Mouse (Mus musculus) G1E (cell line): Measurements from ENCODE around the gene Clrn1. TPM values are rescaled to one million over a fixed set of nuclear protein-coding genes. Genes with fewer than 3 reads are reported as not detected.

Source experiments
- ATAC-seq: 2 replicates; pipeline ENCODE4 v1.8.0; 2016; ENCODE audit warnings: mild to moderate bottlenecking; ENCODE audit not compliant: insufficient number of reproducible peaks, poor library complexity, low FRiP score, severe bottlenecking; ENCODE audit errors: extremely low read depth
- DNase-seq: peaks from one replicate; pipeline ENCODE4 v3.0.0; 2012; ENCODE audit warnings: low spot score
- H3K27me3 ChIP-seq: 2 replicates; pipeline ENCODE4 v1.6.1; 2012; ENCODE audit warnings: mild to moderate bottlenecking, low read length, inconsistent platforms; ENCODE audit not compliant: insufficient read depth
- H3K36me3 ChIP-seq: replicated peaks from 2 replicates; pipeline ENCODE3; 2012; ENCODE audit warnings: mild to moderate bottlenecking, inconsistent platforms
- H3K4me1 ChIP-seq: 2 replicates; pipeline ENCODE4 v1.6.1; 2012; ENCODE audit warnings: low read depth, low read length, inconsistent platforms, mixed read lengths; ENCODE audit not compliant: insufficient read depth
- H3K4me3 ChIP-seq: 2 replicates; pipeline ENCODE4 v1.5.1; 2012; ENCODE audit warnings: low read depth, mild to moderate bottlenecking, inconsistent platforms, low read length, moderate library complexity, mixed read lengths
- H3K9me3 ChIP-seq: replicated peaks from 2 replicates; pipeline ENCODE4 v1.6.1; 2012; ENCODE audit warnings: inconsistent platforms
- CTCF ChIP-seq: IDR thresholded peaks from 2 replicates; pipeline ENCODE4 v1.5.1; 2012; ENCODE audit warnings: low read depth, low read length, inconsistent platforms, mixed read lengths
- GATA1 ChIP-seq: IDR thresholded peaks from 2 replicates; pipeline ENCODE4 v1.6.1; 2012; ENCODE audit warnings: borderline replicate concordance, low read length, inconsistent platforms, mixed read lengths
- GATA2 ChIP-seq: IDR thresholded peaks from 2 replicates; pipeline ENCODE4 v1.6.1; 2012; ENCODE audit warnings: low read depth, low read length, inconsistent platforms, borderline replicate concordance
- POLR2AphosphoS5 ChIP-seq: IDR thresholded peaks from 2 replicates; pipeline ENCODE4 v1.6.1; 2012; ENCODE audit warnings: low read depth, low read length, inconsistent platforms; ENCODE audit not compliant: insufficient replicate concordance
- TAL1 ChIP-seq: conservative IDR thresholded peaks from 2 replicates; pipeline ENCODE4 v1.6.1; 2012; ENCODE audit warnings: low read depth, low read length, inconsistent platforms, mixed read lengths
- polyA plus RNA-seq: library from polyadenylated mRNA; stranded (reverse); fragments of >175 nt; gene quantifications from 2 replicates; pipeline ENCODE4 v1.2.3, GENCODE M21; 2012
- total RNA-seq, 2 experiments: library from RNA; stranded (forward) in 1 of 2; stranded (reverse) in 1 of 2; fragments of 200-1000 nt in 1 of 2; fragments of >200 nt in 1 of 2; fragmentation: Nextera tagmentation in 1 of 2; gene quantifications; 2 replicates each; pipeline ENCODE4 v1.2.3; 2014 to 2017

Gene Clrn1
- total and polyA plus RNA-seq, 3 experiments = 0.05 TPM; not detected in 2

DNA sequence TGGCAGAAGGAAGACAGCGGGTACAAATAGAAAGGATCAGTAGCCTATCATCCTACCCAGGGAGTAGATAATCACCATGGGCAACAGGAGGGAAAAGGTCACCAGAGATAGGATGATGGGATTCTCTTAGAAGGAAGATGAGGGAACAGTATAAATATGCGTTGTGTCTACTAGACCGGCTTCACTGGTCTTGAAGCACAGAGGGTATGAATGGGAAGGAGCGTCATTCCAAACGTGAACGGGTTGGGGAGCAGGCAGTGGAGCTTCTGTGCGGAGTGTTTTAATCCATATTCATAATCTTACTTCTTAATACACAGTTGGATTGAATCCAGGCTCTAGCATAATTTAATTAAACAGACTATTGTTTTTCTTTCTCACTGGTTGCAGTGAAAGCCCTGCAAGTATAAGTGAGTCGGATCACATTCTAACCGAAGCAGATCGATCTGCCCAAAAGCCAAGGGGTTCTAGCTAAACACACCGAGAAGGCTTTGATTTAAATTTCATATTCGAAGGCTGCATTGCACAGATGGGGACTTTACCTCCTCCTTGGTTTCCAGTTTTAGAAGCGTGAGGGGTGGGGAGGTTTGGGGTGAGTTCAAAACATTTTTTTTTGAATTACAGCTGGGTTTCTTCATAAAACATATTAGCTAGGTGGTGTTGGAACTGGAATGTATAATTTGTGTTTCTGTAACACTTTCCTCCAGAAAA, 17.1 kb upstream of the Clrn1 start:
- Histone ChIP-seq H3K9me3 (no peaks in the 10 kb centered on the region), H3K4me1 (no peaks in the 10 kb centered on the region), H3K27me3 (0 out of 2 replicates have a peak, but pooled peaks cover 1% of the 10 kb centered on the region), H3K36me3 (no peaks in the 10 kb centered on the region), H3K4me3 (no peak overlapping the region)
- TF ChIP-seq GATA2 (no peak), GATA1 (no peak), POLR2AphosphoS5 (no peak), TAL1 (no peak), CTCF (no peak)
- no peak for ATAC-seq
- DNase-seq = no peak

DNA sequence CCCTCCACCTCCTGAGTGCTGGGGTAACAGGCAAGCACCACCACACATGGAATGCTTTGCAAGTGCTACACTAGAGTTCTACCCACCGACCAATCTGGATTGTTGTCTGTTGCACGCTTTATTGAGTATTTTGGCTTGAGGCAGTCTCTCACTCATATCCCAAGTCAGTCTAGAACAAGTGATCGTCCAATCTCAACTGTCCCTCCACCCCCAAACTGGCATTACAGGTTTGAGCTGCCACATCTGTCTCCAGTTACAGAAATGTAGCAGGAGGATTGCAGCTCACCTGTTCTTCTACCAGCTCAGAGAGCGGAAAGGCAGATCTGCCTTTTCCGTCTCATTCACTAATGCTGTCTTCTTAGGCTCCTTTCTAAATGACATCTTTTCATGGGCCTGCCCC, 10.0 kb upstream of the Clrn1 start:
- TF ChIP-seq POLR2AphosphoS5 = no peak
- TF ChIP-seq TAL1 = no peak
- no peak for TF ChIP-seq GATA1
- TF ChIP-seq GATA2 = no peak
- no peak for TF ChIP-seq CTCF
- DNase-seq = no peak
- H3K27me3 ChIP-seq = peaks cover 7% of the 10 kb centered on the region; the same call in 1 of the 2 replicates
- no peaks in the 10 kb centered on the region for H3K4me1 ChIP-seq
- H3K36me3 ChIP-seq = no peaks in the 10 kb centered on the region
- no peak overlapping the region for H3K4me3 ChIP-seq
- H3K9me3 ChIP-seq = no peaks in the 10 kb centered on the region
- ATAC-seq = no peak

GRCm38 (mm10) chr3:58894529-58894928, 9.4 kb upstream of the Clrn1 start:
- Histone ChIP-seq H3K27me3 (peaks cover 7% of the 10 kb centered on the region; the same call in 1 of the 2 replicates), H3K4me1 (no peaks in the 10 kb centered on the region), H3K9me3 (no peaks in the 10 kb centered on the region), H3K4me3 (no peak overlapping the region), H3K36me3 (no peaks in the 10 kb centered on the region)
- TF ChIP-seq CTCF = no peak
- no peak for TF ChIP-seq TAL1
- no peak for TF ChIP-seq POLR2AphosphoS5
- no peak for TF ChIP-seq GATA1
- TF ChIP-seq GATA2 = no peak
- ATAC-seq = no peak
- DNase-seq = no peak

DNA sequence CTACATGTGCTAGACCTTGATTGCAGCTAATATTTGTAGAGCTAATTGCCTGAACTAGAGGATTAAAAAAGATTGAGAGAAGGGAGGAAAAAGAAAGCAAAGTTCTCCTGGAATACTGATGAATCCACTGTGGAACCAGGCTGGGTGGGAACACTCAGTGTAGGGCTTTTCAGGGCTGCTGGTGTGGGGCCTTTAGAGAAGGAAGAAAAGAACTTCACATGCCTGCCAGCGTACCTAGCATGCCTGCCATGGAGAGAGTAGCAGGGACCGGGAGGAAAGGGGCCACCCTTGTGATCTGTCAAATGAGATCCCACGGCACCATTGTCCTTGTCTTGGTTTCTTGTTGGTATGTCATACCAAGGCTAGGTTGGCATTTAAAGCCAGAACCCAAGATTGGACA, 4.5 kb upstream of the Clrn1 start:
- ATAC-seq = no peak

GRCm38 (mm10) chr3:58888131-58888715, 3.1 kb upstream of the Clrn1 start:
- no peak for ATAC-seq
- TF ChIP-seq GATA1 (no peak), POLR2AphosphoS5 (no peak), TAL1 (no peak), GATA2 (no peak), CTCF (no peak)
- H3K36me3 ChIP-seq = no peaks in the 10 kb centered on the region
- no peaks in the 10 kb centered on the region for H3K9me3 ChIP-seq
- DNase-seq = no peak
- H3K4me3 ChIP-seq = no peak overlapping the region
- H3K4me1 ChIP-seq = no peaks in the 10 kb centered on the region
- no peaks in the 10 kb centered on the region for H3K27me3 ChIP-seq

More for the DNA sequence above, 4.5 kb upstream of the Clrn1 start:
- no peak for DNase-seq
- Histone ChIP-seq H3K4me3 (no peak overlapping the region), H3K4me1 (no peaks in the 10 kb centered on the region), H3K27me3 (no peaks in the 10 kb centered on the region), H3K9me3 (no peaks in the 10 kb centered on the region), H3K36me3 (no peaks in the 10 kb centered on the region)
- TF ChIP-seq GATA2 (no peak), TAL1 (no peak), GATA1 (no peak), CTCF (no peak), POLR2AphosphoS5 (no peak)

DNA sequence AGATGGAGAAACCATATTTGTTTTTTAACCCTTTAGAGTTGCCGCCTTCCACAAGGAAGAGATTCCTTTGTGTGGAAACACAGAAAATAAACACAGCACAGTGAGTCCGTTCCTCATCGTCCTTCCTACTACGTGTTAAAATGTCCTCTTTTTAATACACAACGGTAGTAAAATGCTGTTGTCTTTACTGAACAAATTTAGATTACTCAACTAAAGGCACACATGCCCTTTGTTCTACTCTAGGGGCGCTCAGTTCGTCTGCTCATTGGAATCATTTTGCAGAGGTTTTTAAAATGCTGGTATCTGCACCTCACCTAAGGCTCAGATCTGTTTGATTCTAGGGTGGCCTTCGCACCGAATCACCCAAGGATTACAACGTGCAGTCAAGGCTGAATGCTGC, 2.6 kb upstream of the Clrn1 start:
- no peak for ATAC-seq

More for the DNA sequence above, 2.6 kb upstream of the Clrn1 start:
- TF ChIP-seq CTCF (no peak), TAL1 (no peak), POLR2AphosphoS5 (no peak), GATA1 (no peak), GATA2 (no peak)
- Histone ChIP-seq H3K36me3 (no peaks in the 10 kb centered on the region), H3K9me3 (no peaks in the 10 kb centered on the region), H3K27me3 (no peaks in the 10 kb centered on the region), H3K4me3 (no peak overlapping the region), H3K4me1 (no peaks in the 10 kb centered on the region)
- no peak for DNase-seq
